Mouse (Mus musculus): Measurements from ENCODE around the gene Dmrta1. TPM values are rescaled to one million over a fixed set of nuclear protein-coding genes. Genes with fewer than 3 reads are reported as not detected.

Gene Dmrta1
- not detected in 2 replicates for polyA plus RNA-seq (2015; fragmentation: Nextera tagmentation; extraction: Ambion mirVana)

DNA sequence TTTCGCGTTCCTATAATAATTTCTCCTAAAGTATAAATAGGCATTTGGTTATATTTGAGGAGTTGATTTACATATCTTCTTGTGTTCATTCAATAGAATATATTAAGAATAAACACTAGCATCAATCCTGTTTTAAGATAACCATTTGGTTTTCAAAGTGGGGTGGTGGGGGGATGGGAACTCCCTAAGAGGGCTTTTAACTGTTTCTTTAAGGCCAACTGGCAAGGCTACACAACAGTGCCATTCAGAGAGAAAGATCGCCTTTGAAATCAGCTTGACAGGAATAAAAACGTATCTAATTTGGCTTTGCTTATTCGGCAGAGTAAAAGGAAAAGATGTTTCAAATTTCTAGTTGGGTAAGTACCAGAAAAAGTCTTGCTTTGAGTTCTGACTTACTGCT lies at the start of gene Dmrta1:
TSS of gene Dmrta1 (plus strand) at position 242 of the 400 bp plus-strand sequence.

Data from urinary bladder, postnatal 0 days (tissue).